Mouse (Mus musculus): ENCODE results near the gene Per2.

DNA sequence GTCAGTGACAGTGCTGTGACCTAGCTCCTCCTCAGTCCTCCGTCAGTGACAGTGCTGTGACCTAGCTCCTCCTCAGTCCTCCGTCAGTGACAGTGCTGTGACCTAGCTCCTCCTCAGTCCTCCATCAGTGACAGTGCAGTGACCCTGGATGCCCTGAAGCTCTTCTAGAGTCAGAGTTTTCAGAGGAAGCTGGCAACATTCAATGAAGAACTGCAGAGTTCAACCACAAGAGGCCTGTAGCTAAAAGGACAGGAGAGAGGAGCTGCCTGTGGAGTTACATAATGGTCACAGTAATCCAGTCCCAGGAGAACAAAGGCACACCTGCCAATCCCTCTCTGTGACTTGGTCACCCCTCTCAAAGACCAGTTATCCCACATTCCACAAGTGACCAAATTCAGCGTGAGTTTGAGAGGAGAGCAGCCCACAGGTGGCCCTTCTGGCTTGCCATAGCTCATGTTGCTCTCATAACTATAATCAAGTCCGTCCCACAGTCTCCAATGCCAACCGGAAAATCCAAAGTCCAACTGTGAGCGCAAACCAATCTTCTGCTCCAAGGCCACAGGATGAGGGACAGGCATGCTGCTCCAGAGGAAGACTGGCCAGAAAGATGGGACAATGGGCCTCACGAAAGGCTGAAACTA lies 16.7 kb downstream of the Per2 start:
- TF ChIP-seq CTCF (IDR thresholded peaks at IDR 0.05; ENCODE audit: low read depth): no peak
- TF ChIP-seq EP300 (optimal IDR thresholded peaks at IDR 0.05): no peak
